Mouse (Mus musculus) hindbrain, embryonic 10.5 days (tissue): ENCODE measurements around the gene Eif1b. TPM values are rescaled to one million over a fixed set of nuclear protein-coding genes. Genes with fewer than 3 reads are reported as not detected.
"Not testable (repeated sequence)": the region's sequence is repeated elsewhere in the genome, so short reads cannot be mapped to it uniquely, and the experiment has no call there.

Source experiments
- DNase-seq: peaks from one replicate; pipeline ENCODE4 v3.0.0-alpha.2; 2017; ENCODE audit warnings: low spot score
- H3K27ac ChIP-seq: fragments of 300-500 bp; sonication (generic); 2 replicates; pipeline ENCODE4 v1.5.1; 2016; ENCODE audit warnings: mild to moderate bottlenecking, moderate library complexity
- H3K27me3 ChIP-seq: fragments of 300-500 bp; sonication (generic); 2 replicates; pipeline ENCODE4 v1.6.1; 2016; ENCODE audit warnings: mild to moderate bottlenecking; ENCODE audit not compliant: poor library complexity, insufficient read depth, severe bottlenecking
- H3K36me3 ChIP-seq: fragments of 300-500 bp; sonication (generic); 2 replicates; pipeline ENCODE4 v1.6.1; 2016; ENCODE audit warnings: mild to moderate bottlenecking, moderate library complexity
- H3K4me1 ChIP-seq: fragments of 300-500 bp; sonication (generic); replicated peaks from 2 replicates; pipeline ENCODE4 v1.6.1; 2016; ENCODE audit warnings: mild to moderate bottlenecking
- H3K4me3 ChIP-seq: fragments of 300-500 bp; sonication (generic); 2 replicates; pipeline ENCODE4 v1.5.1; 2016; ENCODE audit warnings: mild to moderate bottlenecking, moderate library complexity
- H3K9me3 ChIP-seq: fragments of 300-500 bp; sonication (generic); 2 replicates; pipeline ENCODE4 v1.6.1; 2016; ENCODE audit warnings: mild to moderate bottlenecking, moderate library complexity
- WGBS: fragments of 180-500 bp; shearing (Covaris S2); methylation state at CpG from one replicate; pipeline ENCODE4 v1.1.7; 2016; 5-methylcytosine and 5-hydroxymethylcytosine counted together
- polyA plus RNA-seq: library from polyadenylated mRNA; unstranded; fragments of >200 nt; fragmentation: Nextera tagmentation; extraction: Ambion mirVana; gene quantifications from 2 replicates; pipeline ENCODE4 v1.2.1, GENCODE M21; 2016

Gene Eif1b
- polyA plus RNA-seq, 1 experiment from 2014 or later: 249 TPM

DNA sequence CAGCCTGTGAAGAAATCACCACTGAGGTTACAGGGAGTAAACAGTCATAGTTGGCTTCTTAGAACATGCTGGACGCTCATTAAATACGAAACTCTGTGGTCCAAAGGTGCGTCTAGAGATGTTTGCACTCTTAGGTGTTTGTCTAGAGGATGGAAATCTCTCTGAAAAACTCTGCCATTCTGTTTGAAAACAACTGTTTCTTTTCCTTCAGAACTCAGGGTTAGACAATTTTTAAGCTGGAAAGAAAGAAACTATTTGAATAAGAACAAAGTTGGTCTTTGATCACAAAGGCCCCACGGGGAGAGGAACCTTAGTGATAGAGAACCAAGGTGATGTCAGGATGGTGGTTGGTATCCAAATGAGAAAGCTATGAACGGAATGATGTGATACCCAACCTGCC, 38.4 kb downstream of the Eif1b start:
- DNase-seq: no peak
- no peaks in the 10 kb centered on the region for H3K27me3 ChIP-seq
- no peak overlapping the region for H3K27ac ChIP-seq
- H3K4me3 ChIP-seq: no peak overlapping the region
- no peaks in the 10 kb centered on the region for H3K36me3 ChIP-seq
- H3K4me1 ChIP-seq: 0 out of 2 replicates have a peak, but pooled peaks cover 2% of the 10 kb centered on the region
- WGBS: 89% methylated on average over 5 of the region's 5 CpGs
- peaks cover 2% of the 10 kb centered on the region; the same call in 1 of the 2 replicates for H3K9me3 ChIP-seq

DNA sequence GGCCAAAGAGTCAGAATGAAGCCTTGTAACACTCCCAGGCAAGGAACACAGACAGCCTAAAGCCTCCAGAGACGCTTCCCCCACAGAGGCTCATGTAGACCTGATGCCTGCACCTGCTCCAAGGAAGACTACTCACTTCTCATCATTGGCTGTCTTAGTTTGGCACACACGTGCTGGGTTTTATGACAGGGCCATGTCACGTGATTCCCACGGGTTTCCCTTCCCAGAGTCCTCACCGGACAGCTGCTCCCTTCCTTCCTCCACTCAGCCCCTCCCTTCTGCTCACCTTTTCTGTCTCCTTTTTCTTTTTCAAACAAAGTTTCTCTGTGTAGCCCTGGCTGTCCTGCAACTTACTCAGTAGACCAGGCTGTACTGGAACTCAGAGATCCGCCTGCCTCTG, 40.0 kb downstream of the Eif1b start:
- H3K4me1 ChIP-seq: 0 out of 2 replicates have a peak, but pooled peaks cover 2% of the 10 kb centered on the region
- WGBS: 85% methylated on average over 6 of the region's 6 CpGs
- no peak overlapping the region for H3K27ac ChIP-seq
- no peak overlapping the region for H3K4me3 ChIP-seq
- peaks cover 2% of the 10 kb centered on the region; the same call in 1 of the 2 replicates for H3K9me3 ChIP-seq
- no peaks in the 10 kb centered on the region for H3K36me3 ChIP-seq
- no peak for DNase-seq
- H3K27me3 ChIP-seq: no peaks in the 10 kb centered on the region

DNA sequence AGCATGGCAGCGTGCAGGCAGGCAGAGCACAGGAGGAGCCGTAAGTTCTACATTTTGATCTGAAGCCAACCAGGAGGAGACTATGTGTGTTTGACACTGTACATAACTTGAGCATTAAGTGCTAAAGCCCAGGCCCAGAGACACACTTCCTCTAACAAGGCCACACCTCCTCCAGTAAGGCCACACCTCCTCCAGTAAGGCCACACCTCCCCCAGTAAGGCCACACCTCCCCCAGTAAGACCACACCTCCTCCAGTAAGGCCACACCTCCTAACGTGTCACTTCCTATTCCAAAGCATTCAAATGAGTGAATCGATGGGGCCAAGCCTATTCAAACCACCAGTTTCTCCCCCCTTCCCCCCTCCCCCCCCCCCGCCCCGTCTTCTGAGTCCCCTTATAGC, 40.7 kb downstream of the Eif1b start:
- Histone ChIP-seq H3K27me3 (no peaks in the 10 kb centered on the region), H3K9me3 (peaks cover 2% of the 10 kb centered on the region; the same call in 1 of the 2 replicates), H3K36me3 (no peaks in the 10 kb centered on the region), H3K4me1 (0 out of 2 replicates have a peak, but pooled peaks cover 2% of the 10 kb centered on the region), H3K4me3 (no peak overlapping the region), H3K27ac (no peak overlapping the region)
- DNase-seq: no peak
- 91% methylated on average over 6 of the region's 6 CpGs for WGBS

DNA sequence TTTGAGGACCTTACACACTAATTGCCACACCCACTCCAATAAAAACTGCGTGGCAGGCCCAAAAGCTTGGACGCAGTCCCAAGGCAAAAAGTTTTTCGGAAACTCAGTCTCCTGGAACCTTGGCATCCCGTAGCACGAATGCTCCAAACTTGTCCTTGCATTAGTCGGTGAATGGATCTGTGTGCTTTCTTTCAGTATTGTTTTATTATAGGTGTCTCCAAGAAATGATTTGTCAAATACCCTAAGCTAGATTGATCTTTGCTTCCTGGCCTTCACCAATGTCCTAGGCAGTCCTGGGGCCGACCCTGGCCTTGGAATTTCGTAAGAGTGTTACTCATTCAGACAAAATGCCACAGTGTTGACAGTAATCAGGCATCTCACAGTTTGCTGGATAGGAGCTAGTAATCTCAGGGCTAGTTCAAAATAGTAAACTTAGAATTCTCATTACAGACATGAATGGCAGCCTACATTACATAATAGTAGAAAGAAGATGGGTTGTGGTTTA, 41.5 kb downstream of the Eif1b start:
- not testable (repeated sequence) for H3K27ac ChIP-seq, DNase-seq, H3K27me3 ChIP-seq, H3K4me3 ChIP-seq, H3K36me3 ChIP-seq, H3K4me1 ChIP-seq, H3K9me3 ChIP-seq
- WGBS: 94% methylated on average over 8 of the region's 8 CpGs

DNA sequence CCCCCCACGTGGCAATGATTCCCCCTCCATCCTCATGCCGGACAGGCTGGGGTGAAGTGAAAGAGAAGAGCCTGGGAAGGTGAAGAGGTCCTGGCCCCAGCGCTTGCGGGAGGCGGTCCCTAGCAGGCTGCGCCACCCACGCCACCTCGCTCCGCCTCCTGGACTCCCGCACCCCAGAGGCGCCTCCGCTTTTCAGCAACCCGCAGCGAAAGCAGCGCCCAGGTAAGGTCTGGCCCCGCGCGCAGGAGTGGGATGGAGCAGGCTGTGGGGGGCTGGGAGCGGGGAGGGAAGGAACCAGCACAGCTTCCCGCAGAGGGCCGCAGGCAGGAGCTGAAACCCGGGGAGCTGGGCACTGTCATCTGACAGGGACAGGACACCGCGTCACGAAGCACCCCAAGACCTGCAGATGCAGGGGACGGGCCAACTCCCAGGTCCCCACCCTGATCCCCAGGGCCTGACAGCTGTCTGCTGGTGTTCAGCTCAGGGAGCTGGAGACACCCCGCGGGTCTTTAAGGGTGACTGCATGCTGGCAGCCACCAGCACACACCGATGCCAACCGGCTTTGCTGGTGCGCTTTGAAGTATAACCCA, 47.7 kb downstream of the Eif1b start, which contains the start of gene Entpd3:
Gene Entpd3 (plus strand): TSS at position 157 of the 590 bp plus-strand sequence.
- Histone ChIP-seq H3K4me3 (peak within 1 kb of the TSS; percentile 56), H3K27ac (peak within 1 kb of the TSS; percentile 62; the same call in 1 of the 2 replicates)

DNA sequence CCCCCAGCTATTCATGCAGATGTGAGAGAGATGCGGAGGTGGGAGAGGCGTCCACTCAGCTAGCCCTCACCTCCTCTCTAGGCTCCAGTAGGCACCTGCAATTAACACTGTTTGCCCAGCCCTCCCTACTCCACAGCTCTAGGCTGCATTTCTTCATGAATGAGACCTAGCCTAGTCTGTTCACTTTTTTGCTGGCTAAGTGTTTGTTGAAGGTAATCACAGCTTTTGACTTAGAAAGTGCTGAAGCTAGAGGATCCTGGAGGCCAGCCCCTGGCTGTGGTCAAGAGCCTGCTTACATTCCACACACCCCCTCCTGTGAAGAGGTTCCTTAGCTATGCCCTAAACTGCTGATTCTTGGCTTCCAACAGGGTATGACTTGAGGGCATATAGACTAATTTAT, 49.4 kb downstream of the Eif1b start:
- Histone ChIP-seq H3K9me3 (no peaks in the 10 kb centered on the region), H3K27ac (no peak overlapping the region), H3K4me3 (no peak overlapping the region), H3K4me1 (peaks cover 32% of the 10 kb centered on the region), H3K36me3 (no peaks in the 10 kb centered on the region), H3K27me3 (peaks cover 44% of the 10 kb centered on the region)
- no peak for DNase-seq
- 37% methylated on average over 2 of the region's 2 CpGs for WGBS

More for the DNA sequence above, 47.7 kb downstream of the Eif1b start, which contains the start of gene Entpd3:
- Histone ChIP-seq H3K27me3 (peaks cover 44% of the 10 kb centered on the region), H3K9me3 (no peaks in the 10 kb centered on the region), H3K36me3 (no peaks in the 10 kb centered on the region), H3K4me1 (peaks cover 32% of the 10 kb centered on the region)
- peak; percentile 18 for DNase-seq
- WGBS: 2% methylated on average over 31 of the region's 31 CpGs

DNA sequence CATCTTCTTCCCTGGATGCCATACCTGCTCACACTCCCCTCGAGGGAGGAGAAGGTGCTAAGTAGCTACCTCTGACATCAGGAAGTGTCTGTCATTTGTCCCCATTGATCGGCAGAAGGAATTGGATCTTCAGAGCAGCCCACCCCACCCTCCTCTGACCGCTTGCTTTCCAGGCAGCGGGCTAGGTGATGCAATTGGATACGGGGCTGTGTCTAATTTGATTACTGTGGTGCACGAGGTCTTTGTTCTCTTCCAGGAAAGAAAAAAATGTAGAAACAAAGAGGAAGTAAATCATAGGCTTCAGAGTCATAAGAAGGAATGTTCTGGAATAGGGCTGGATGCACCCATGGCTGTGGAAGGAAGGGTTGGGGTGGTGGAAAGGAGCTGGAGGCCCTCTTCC, 50.2 kb downstream of the Eif1b start:
- DNase-seq: peak; percentile 23
- Histone ChIP-seq H3K4me3 (no peak overlapping the region), H3K4me1 (peaks cover 37% of the 10 kb centered on the region), H3K9me3 (no peaks in the 10 kb centered on the region), H3K36me3 (no peaks in the 10 kb centered on the region), H3K27me3 (peaks cover 44% of the 10 kb centered on the region), H3K27ac (no peak overlapping the region)
- 20% methylated on average over 6 of the region's 6 CpGs for whole genome bisulfite sequencing

Other genes with a start within 250 kb of the Eif1b start
- 0.76 and 0.80 TPM in 2 replicates for gene Myrip, start 190.7 kb upstream of the Eif1b start, polyA plus RNA-seq
- 0.25 and 0.41 TPM in 2 replicates for gene Entpd3, start 47.6 kb downstream of the Eif1b start, polyA plus RNA-seq
- gene Rpl14, start 79.2 kb downstream of the Eif1b start, polyA plus RNA-seq: 673 and 781 TPM in 2 replicates